Mouse (Mus musculus): ENCODE data around the gene Npw. TPM values are rescaled to one million over a fixed set of nuclear protein-coding genes. Genes with fewer than 3 reads are reported as not detected.

The Npw gene
- polyA plus RNA-seq, 1 experiment from 2014 or later, result 0.29 TPM

DNA sequence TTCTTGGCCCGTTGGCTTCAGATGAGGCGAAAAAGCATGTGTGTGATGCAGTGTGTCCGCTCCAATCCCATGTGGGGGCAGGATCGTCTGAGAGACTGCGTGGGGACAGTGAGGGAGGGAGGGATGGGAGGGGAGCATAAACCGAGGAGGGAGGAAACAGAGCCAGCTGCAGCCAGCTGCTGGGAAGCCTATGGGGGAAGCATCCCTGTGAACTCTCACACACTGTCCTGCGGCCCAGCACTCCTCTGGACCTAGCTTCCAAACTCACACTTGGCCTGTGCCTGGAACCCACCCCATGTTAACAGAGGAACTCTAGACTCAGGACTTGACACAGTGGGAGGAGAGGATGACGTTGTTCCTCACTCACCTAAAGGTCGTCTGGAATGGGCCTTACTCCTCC is 19.4 kb downstream of the Npw start:
- no peaks in the 10 kb centered on the region for H3K9me3 ChIP-seq (ENCODE audit: control insufficient read depth, low read length)
- H3K4me2 ChIP-seq (ENCODE audit: low read depth, low read length), result no peak overlapping the region
- H3K4me3 ChIP-seq (ENCODE audit: low read length), result no peak overlapping the region
- 0 out of 2 replicates have a peak overlapping the region, but pooled peaks have one; percentile 33 for H3K9ac ChIP-seq (ENCODE audit: low read depth, low read length)
- WGBS, result 47% methylated on average over 9 of the region's 9 CpGs
- H3K36me3 ChIP-seq (ENCODE audit: control insufficient read depth, insufficient read depth, low read length), result no peaks in the 10 kb centered on the region
- peak; percentile 86 for ATAC-seq
- H3K27me3 ChIP-seq (replicated peaks; ENCODE audit: control insufficient read depth, insufficient read depth, low read length), result no peaks in the 10 kb centered on the region
- peaks cover 16% of the 10 kb centered on the region; the same call in 1 of the 2 replicates for H3K4me1 ChIP-seq (ENCODE audit: control insufficient read depth, insufficient read depth, low read length)
- peak overlapping the region; percentile 89 for H3K27ac ChIP-seq (ENCODE audit: low read length)

DNA sequence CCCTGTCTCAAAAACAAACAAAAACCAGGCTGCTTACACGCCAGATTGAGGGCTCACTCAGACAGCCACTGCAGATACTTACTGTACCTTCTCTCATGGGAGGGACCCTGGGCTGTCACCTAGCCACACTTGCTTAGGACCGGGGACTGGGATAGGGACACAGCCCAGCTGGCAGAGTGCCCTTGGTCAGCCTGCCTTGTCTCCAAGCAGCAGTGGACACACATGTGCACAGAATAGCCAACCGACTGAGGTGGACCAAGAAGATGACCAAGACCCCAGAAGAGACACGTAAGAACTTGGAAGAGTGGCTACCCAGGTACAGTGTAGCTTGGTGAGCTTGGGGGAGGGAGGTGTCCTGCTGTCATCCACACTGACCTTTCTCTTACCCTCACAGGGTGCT is 20.0 kb downstream of the Npw start:
- Histone ChIP-seq H3K27ac (ENCODE audit: low read length) (peak overlapping the region; percentile 62), H3K36me3 (ENCODE audit: control insufficient read depth, insufficient read depth, low read length) (no peaks in the 10 kb centered on the region), H3K4me1 (ENCODE audit: control insufficient read depth, insufficient read depth, low read length) (peaks cover 19% of the 10 kb centered on the region; the same call in 1 of the 2 replicates), H3K27me3 (replicated peaks; ENCODE audit: control insufficient read depth, insufficient read depth, low read length) (no peaks in the 10 kb centered on the region), H3K4me2 (ENCODE audit: low read depth, low read length) (no peak overlapping the region), H3K9me3 (ENCODE audit: control insufficient read depth, low read length) (no peaks in the 10 kb centered on the region), H3K9ac (ENCODE audit: low read depth, low read length) (no peak overlapping the region), H3K4me3 (ENCODE audit: low read length) (no peak overlapping the region)
- no peak for ATAC-seq
- 93% methylated on average over 4 of the region's 4 CpGs for WGBS

DNA sequence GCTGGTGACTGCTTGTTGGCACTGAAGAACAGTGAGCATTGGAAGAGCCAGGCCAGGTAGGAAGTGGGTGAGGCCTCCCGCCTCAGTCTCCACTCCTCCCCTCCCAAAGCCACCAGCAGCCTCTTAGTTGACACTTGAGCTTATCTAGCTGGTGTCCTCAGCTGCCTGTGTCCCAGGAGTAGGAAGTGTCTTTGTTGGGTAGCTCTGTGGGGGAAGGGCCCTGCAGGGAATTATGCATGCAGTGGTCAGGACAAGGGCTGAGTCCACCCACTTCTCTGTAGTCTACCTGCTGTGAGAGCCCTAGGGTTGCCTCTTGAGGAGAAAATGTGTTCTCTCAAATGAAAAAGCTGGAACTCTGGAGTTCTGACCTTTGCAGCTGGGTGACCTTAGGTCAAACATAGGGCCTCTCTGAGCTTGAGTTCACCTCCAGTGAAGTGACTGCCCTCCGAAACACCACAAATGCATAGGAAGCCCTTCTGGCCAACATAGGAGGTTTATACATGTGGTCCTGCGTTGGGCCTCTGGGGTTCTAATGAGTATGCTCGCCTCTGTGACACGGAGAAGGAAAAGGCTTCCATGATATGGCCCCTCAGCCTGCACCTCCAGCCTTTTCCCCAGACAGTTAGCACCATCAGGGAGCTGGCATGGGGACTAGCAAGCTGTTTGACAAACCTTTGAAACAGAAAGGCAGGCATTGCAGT is 21.3 kb downstream of the Npw start:
- Histone ChIP-seq H3K27ac (ENCODE audit: low read length) (no peak overlapping the region), H3K4me1 (ENCODE audit: control insufficient read depth, insufficient read depth, low read length) (peaks cover 22% of the 10 kb centered on the region; the same call in 1 of the 2 replicates), H3K36me3 (ENCODE audit: control insufficient read depth, insufficient read depth, low read length) (no peaks in the 10 kb centered on the region), H3K9me3 (ENCODE audit: control insufficient read depth, low read length) (no peaks in the 10 kb centered on the region), H3K27me3 (replicated peaks; ENCODE audit: control insufficient read depth, insufficient read depth, low read length) (no peaks in the 10 kb centered on the region), H3K9ac (ENCODE audit: low read depth, low read length) (no peak overlapping the region), H3K4me2 (ENCODE audit: low read depth, low read length) (no peak overlapping the region), H3K4me3 (ENCODE audit: low read length) (no peak overlapping the region)
- no peak for ATAC-seq
- 73% methylated on average over 5 of the region's 5 CpGs for WGBS

DNA sequence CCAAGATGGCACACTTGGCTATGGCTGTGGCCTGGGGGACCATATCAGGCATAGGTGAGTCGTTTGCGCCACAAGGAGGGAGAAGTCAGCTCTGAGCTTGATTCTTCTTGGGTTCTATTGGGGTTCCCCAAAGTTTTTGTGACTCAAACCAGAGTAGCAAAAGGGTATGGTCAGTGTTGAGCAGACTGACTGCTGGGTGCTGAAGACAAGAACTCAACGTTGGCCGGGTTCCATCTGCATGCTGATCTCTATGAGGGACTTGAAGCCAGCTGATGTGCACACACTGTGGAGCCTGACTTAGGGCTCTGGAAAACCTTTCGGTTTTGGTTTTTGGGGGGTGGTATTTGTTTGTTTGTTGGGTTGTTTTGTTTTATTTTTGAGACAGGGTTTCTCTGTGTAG is 22.6 kb downstream of the Npw start:
- WGBS, result 89% methylated on average over 5 of the region's 5 CpGs
- ATAC-seq, result no peak
- no peak overlapping the region for H3K4me2 ChIP-seq (ENCODE audit: low read depth, low read length)
- no peak overlapping the region for H3K27ac ChIP-seq (ENCODE audit: low read length)
- H3K9ac ChIP-seq (ENCODE audit: low read depth, low read length), result no peak overlapping the region
- H3K27me3 ChIP-seq (replicated peaks; ENCODE audit: control insufficient read depth, insufficient read depth, low read length), result no peaks in the 10 kb centered on the region
- no peak overlapping the region for H3K4me3 ChIP-seq (ENCODE audit: low read length)
- H3K4me1 ChIP-seq (ENCODE audit: control insufficient read depth, insufficient read depth, low read length), result peaks cover 27% of the 10 kb centered on the region; the same call in 1 of the 2 replicates
- no peaks in the 10 kb centered on the region for H3K36me3 ChIP-seq (ENCODE audit: control insufficient read depth, insufficient read depth, low read length)
- H3K9me3 ChIP-seq (ENCODE audit: control insufficient read depth, low read length), result no peaks in the 10 kb centered on the region

DNA sequence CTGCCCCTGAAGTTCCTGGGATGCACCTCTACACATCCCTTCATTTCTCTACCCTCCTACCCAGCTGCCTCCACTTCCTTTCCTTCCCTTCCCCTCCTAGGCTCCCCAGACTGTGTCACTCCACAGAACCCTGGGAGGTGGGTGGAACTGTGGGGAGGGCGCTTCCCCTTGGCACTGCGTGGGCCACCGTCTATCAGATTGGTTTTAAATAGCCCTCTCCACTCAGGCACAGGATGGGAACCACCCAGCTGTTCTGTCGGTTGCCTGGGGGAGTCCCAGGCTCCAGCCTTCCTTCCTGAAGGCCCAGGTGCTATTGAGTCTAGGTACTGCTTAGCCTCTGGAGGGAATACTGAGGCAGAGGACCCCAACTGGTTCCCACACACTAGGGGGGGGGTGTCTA is 23.2 kb downstream of the Npw start:
- Histone ChIP-seq H3K4me2 (ENCODE audit: low read depth, low read length) (no peak overlapping the region), H3K9me3 (ENCODE audit: control insufficient read depth, low read length) (no peaks in the 10 kb centered on the region), H3K36me3 (ENCODE audit: control insufficient read depth, insufficient read depth, low read length) (no peaks in the 10 kb centered on the region), H3K27ac (ENCODE audit: low read length) (no peak overlapping the region), H3K27me3 (replicated peaks; ENCODE audit: control insufficient read depth, insufficient read depth, low read length) (no peaks in the 10 kb centered on the region), H3K4me3 (ENCODE audit: low read length) (no peak overlapping the region), H3K4me1 (ENCODE audit: control insufficient read depth, insufficient read depth, low read length) (peaks cover 27% of the 10 kb centered on the region; the same call in 1 of the 2 replicates), H3K9ac (ENCODE audit: low read depth, low read length) (no peak overlapping the region)
- no peak for ATAC-seq
- 80% methylated on average over 4 of the region's 4 CpGs for WGBS

DNA sequence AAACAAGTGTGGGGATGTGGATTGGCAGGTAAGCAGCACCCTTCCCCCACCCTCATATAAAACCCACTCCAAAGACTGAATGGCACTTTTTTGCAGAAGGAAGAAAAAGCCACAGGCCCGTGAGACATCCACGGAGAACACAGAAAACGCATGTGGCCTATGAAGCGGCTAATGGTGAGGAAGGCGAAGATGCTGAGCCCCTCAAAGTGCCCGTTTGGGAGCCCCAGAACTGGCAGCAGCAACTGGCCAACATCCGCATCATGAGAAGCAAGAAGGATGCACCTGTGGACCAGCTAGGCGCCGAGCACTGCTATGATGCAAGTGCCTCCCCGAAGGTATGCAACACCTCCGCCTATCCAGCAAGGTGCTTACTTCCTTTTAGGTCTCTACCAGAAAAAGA is 24.4 kb downstream of the Npw start:
- Histone ChIP-seq H3K36me3 (ENCODE audit: control insufficient read depth, insufficient read depth, low read length) (no peaks in the 10 kb centered on the region; the same call in 1 of the 2 replicates), H3K4me3 (ENCODE audit: low read length) (no peak overlapping the region), H3K4me2 (ENCODE audit: low read depth, low read length) (no peak overlapping the region), H3K27me3 (replicated peaks; ENCODE audit: control insufficient read depth, insufficient read depth, low read length) (no peaks in the 10 kb centered on the region), H3K9ac (ENCODE audit: low read depth, low read length) (0 out of 2 replicates have a peak overlapping the region, but pooled peaks have one; percentile 10), H3K9me3 (ENCODE audit: control insufficient read depth, low read length) (no peaks in the 10 kb centered on the region), H3K4me1 (ENCODE audit: control insufficient read depth, insufficient read depth, low read length) (peaks cover 18% of the 10 kb centered on the region; the same call in 1 of the 2 replicates), H3K27ac (ENCODE audit: low read length) (no peak overlapping the region)
- ATAC-seq, result no peak
- WGBS, result 94% methylated on average over 11 of the region's 11 CpGs

DNA sequence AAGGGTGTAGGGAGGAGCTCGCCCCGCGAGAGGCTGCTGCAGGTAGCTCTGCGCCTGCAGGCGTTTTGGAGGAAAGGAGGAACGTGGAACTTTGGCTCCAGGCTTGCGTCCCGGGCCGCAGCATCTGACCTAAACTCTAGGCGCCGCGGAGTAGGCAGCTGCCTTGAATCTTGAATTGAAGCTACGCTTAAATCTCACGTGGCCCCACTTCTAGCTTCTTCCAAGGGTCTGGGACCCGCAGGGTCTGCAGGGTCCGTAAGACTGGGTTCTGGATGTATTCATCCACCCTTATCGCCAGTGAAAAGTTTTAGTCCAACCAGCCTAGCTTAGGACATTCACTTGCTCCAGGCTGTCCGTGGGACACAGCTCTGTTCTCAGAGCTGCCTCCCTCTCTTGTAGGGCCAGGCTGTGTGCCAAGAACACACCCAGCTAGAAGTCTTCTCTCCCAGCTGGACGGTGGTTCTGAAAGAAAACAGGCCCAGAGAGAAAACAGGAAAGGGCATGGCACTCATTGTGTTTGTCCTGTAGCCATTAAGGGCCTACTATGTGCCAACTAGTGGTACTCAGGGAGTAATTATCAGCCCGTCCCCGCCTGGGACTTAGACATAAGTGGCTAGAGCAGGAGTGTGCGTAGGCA is 25.3 kb downstream of the Npw start:
- H3K36me3 ChIP-seq (ENCODE audit: control insufficient read depth, insufficient read depth, low read length), result no peaks in the 10 kb centered on the region; the same call in 1 of the 2 replicates
- H3K27ac ChIP-seq (ENCODE audit: low read length), result peak overlapping the region; percentile 80
- 10% methylated on average over 22 of the region's 22 CpGs for WGBS
- H3K27me3 ChIP-seq (replicated peaks; ENCODE audit: control insufficient read depth, insufficient read depth, low read length), result no peaks in the 10 kb centered on the region
- peak overlapping the region; percentile 83 for H3K9ac ChIP-seq (ENCODE audit: low read depth, low read length)
- peak; percentile 56 for ATAC-seq
- H3K4me1 ChIP-seq (ENCODE audit: control insufficient read depth, insufficient read depth, low read length), result peaks cover 15% of the 10 kb centered on the region; the same call in 1 of the 2 replicates
- no peaks in the 10 kb centered on the region for H3K9me3 ChIP-seq (ENCODE audit: control insufficient read depth, low read length)
- H3K4me2 ChIP-seq (ENCODE audit: low read depth, low read length), result peak overlapping the region; percentile 84
- H3K4me3 ChIP-seq (ENCODE audit: low read length), result peak overlapping the region; percentile 75

DNA sequence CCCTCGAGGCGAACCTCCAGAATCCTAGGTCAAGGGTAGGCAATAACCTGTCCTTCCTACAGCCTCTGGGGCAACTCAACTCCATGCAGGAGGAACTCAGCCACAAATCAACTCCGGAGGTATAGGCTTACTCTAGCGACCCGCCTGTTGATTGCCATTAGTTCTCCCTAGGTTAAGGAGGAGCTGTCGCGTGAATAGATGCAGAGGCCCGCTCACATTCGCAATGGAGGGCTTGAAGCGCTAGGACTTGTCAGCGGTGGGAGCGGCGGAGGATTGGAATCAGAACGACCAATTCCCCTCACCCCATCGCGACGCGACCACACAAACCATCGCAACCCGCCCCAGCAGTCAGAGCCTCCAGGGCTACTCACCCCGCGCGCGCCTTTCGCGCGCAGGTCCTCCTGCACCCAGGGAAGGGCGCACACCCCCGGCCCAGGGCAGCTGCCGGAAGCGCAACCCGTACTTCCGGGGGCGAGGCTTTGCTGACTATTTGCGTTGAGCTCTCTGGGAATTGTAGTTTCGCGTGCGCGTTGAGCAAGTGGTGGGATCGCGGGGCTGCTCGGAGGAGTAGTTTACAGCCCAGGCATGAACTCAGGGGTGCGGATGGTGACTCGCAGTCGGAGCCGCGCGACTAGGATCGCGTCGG is 26.0 kb downstream of the Npw start, which contains the start of the genes Tsc2 and Nthl1:
Gene Tsc2 (minus strand): TSS at position 464 of the 646 bp plus-strand sequence.
Gene Nthl1 (plus strand): TSS at position 514 of the 646 bp plus-strand sequence.
- H3K9ac ChIP-seq (ENCODE audit: low read depth, low read length), result peak within 1 kb of the TSS; percentile 83
- H3K4me1 ChIP-seq (ENCODE audit: control insufficient read depth, insufficient read depth, low read length), result peaks cover 15% of the 10 kb centered on the region; the same call in 1 of the 2 replicates
- peak; percentile 89 for ATAC-seq
- peak within 1 kb of the TSS; percentile 84 for H3K4me2 ChIP-seq (ENCODE audit: low read depth, low read length)
- no peaks in the 10 kb centered on the region for H3K27me3 ChIP-seq (replicated peaks; ENCODE audit: control insufficient read depth, insufficient read depth, low read length)
- peak within 1 kb of the TSS; percentile 80 for H3K27ac ChIP-seq (ENCODE audit: low read length)
- no peaks in the 10 kb centered on the region; the same call in 1 of the 2 replicates for H3K36me3 ChIP-seq (ENCODE audit: control insufficient read depth, insufficient read depth, low read length)
- H3K9me3 ChIP-seq (ENCODE audit: control insufficient read depth, low read length), result no peaks in the 10 kb centered on the region
- 1% methylated on average over 51 of the region's 51 CpGs for WGBS
- peak within 1 kb of the TSS; percentile 75 for H3K4me3 ChIP-seq (ENCODE audit: low read length)

DNA sequence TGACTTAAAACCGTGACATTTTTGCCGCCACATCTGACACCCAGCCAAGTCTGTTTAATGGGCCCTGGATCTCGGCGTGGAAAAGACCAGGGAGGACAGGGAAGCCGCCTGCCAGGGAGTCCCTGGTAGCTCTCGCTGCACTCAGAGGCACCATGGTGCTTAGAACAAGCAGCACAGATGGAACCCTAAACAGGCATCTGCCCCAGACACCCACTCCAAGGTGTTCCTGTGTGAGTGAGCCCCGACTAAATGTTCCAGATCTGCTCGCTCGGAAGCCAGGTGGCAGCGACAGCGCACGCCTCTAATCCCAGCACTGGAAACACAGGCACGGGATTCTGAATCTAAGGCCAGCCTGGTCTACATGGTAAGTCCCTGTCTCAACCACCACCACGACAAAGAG is 28.2 kb downstream of the Npw start:
- ATAC-seq, result no peak
- Histone ChIP-seq H3K27me3 (replicated peaks; ENCODE audit: control insufficient read depth, insufficient read depth, low read length) (no peaks in the 10 kb centered on the region), H3K9ac (ENCODE audit: low read depth, low read length) (no peak overlapping the region), H3K9me3 (ENCODE audit: control insufficient read depth, low read length) (no peaks in the 10 kb centered on the region), H3K27ac (ENCODE audit: low read length) (no peak overlapping the region), H3K4me2 (ENCODE audit: low read depth, low read length) (no peak overlapping the region), H3K36me3 (ENCODE audit: control insufficient read depth, insufficient read depth, low read length) (peaks cover 4% of the 10 kb centered on the region; the same call in 1 of the 2 replicates), H3K4me3 (ENCODE audit: low read length) (no peak overlapping the region), H3K4me1 (ENCODE audit: control insufficient read depth, insufficient read depth, low read length) (peaks cover 15% of the 10 kb centered on the region; the same call in 1 of the 2 replicates)
- WGBS, result 87% methylated on average over 14 of the region's 14 CpGs

Measured in intestine, embryonic 16.5 days (tissue).